Mouse (Mus musculus) megakaryocyte, adult 5-6 weeks (primary cell): ENCODE results near the gene Trir. TPM values are rescaled to one million over a fixed set of nuclear protein-coding genes. Genes with fewer than 3 reads are reported as not detected.
A peak's percentile ranks its signal among the peaks of the same experiment; 100 is the strongest.

ENCODE experiments used
- ATAC-seq: 2 replicates; pipeline ENCODE4 v1.8.0; 2016; ENCODE audit warnings: mild to moderate bottlenecking, inconsistent platforms; ENCODE audit not compliant: poor library complexity, severe bottlenecking
- total RNA-seq, 2 experiments: library from RNA; stranded (forward) in 1 of 2; stranded (reverse) in 1 of 2; fragments of 153-499, 151-499 nt in 1 of 2; fragments of 221-1000, 200-1000 nt in 1 of 2; gene quantifications; 2 replicates each; pipeline versions ENCODE4 v1.2.3 to v1.2.4; 2015 to 2017

The Trir gene
- total RNA-seq (2015) (138 and 141 TPM in 2 replicates), total RNA-seq (2017) (411 and 422 TPM in 2 replicates)

GRCm38 (mm10) chr8:85026670-85027515 lies at the start of gene Trir:
TSS of gene Trir (plus strand) at chr8:85026823.
- ATAC-seq: peak; percentile 85

GRCm38 (mm10) chr8:84977435-84978247 lies 49.0 kb upstream of the Trir start:
- peak; percentile 4 for ATAC-seq

GRCm38 (mm10) chr8:84978248-84978940 lies 48.2 kb upstream of the Trir start, which contains the start of gene Junb:
TSS of gene Junb (minus strand) at chr8:84978718.
- peak; percentile 43 for ATAC-seq

GRCm38 (mm10) chr8:84979599-84980421 lies 46.8 kb upstream of the Trir start:
- peak; percentile 31 for ATAC-seq

- ATAC-seq: no peak
Observed at GRCm38 (mm10) chr8:84980622-84981358, 45.8 kb upstream of the Trir start.

GRCm38 (mm10) chr8:84981644-84982498 lies 44.8 kb upstream of the Trir start:
- ATAC-seq: no peak

- no peak for ATAC-seq
Observed at GRCm38 (mm10) chr8:84982499-84983011, 44.1 kb upstream of the Trir start.

- ATAC-seq: no peak
Observed at GRCm38 (mm10) chr8:84984294-84985048, 42.2 kb upstream of the Trir start.

GRCm38 (mm10) chr8:84985049-84985683 lies 41.5 kb upstream of the Trir start:
- no peak for ATAC-seq

GRCm38 (mm10) chr8:84985684-84986378 lies 40.8 kb upstream of the Trir start:
- ATAC-seq: peak; percentile 64

GRCm38 (mm10) chr8:84986379-84986945 lies 40.2 kb upstream of the Trir start:
- no peak for ATAC-seq

- no peak for ATAC-seq
Observed at GRCm38 (mm10) chr8:84987388-84987787, 39.2 kb upstream of the Trir start.

- no peak for ATAC-seq
Observed at GRCm38 (mm10) chr8:84987903-84988302, 38.7 kb upstream of the Trir start.

GRCm38 (mm10) chr8:84989311-84989731 lies 37.3 kb upstream of the Trir start:
- ATAC-seq: no peak

GRCm38 (mm10) chr8:84989810-84990209 lies 36.8 kb upstream of the Trir start:
- peak; percentile 59 for ATAC-seq

GRCm38 (mm10) chr8:84990349-84990748 lies 36.3 kb upstream of the Trir start, which contains the start of gene Hook2:
TSS of gene Hook2 (plus strand) at chr8:84990603.
- peak; percentile 77 for ATAC-seq
